Mouse (Mus musculus) cortical plate, adult 2 months (tissue): ENCODE measurements around the gene Tbc1d22a.

Experiments used
- CTCF ChIP-seq: fragments of 200-500 bp; IDR thresholded peaks from 2 replicates; pipeline ENCODE4 v1.5.1; 2011; ENCODE audit warnings: mild to moderate bottlenecking, control low read depth, low read length; ENCODE audit not compliant: insufficient read depth; ENCODE audit errors: extremely low read depth
- POLR2A ChIP-seq: fragments of 200-500 bp; IDR thresholded peaks from 2 replicates; pipeline ENCODE4 v1.6.1; 2011; ENCODE audit warnings: mild to moderate bottlenecking, low read length, control low read depth; ENCODE audit not compliant: insufficient read depth; ENCODE audit errors: extremely low read depth

DNA sequence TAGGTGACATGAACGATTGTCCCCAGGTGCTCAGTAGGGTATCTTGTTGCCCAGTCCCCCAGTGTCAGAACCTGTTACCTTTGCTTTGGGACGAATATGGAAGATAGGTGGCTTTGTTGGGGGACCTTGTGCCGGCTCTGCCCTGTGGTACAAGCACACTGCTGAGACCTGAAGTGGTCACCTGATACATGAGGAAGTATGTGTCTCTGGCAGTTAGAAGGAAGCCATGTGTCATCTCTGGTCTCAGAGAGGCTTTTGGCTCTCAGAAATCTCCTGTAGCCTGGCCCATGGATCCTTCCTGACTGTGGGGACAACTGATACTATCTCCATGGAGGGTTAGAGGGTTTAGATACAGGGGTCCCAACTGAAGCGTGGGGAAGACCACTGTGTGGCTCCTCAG is 281.9 kb downstream of the Tbc1d22a start:
- no peak for TF ChIP-seq POLR2A
- TF ChIP-seq CTCF = no peak
